Comparison of ENCODE assay signal across 8 mouse cellular contexts in the genomic region with DNA sequence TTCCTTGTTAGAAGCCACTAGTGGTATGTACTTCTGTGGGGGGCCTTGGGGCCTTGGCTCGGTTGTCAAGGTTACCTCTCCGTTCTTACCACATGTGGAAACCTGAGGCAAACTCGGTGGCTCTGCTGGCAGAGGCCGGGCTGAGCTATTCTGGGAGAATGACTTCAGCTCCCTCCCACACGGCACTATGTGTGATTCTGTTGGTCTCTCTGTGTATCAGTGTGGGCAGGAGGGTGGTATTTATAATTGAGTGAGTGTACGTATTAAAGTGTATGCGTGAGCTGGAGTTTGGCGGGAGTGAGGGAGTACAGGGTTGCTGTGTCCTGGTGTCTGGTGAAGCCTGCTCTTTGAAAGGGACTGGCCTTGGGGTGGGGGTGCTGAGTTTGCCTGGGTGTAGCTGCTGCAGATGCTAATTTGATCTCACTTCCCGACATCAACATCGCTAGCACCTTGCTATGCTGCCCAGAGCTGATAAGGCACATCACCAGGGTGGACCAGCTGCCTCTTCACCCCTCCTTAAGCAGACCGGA. TPM values are rescaled to one million over a fixed set of nuclear protein-coding genes. Genes with fewer than 3 reads are reported as not detected.
DNase-seq lines count a peak whose midpoint lies in the region; ATAC-seq lines count a peak whose summit lies in the region.

No protein-coding gene starts in this region.

- peaks cover 9% of the 10 kb centered on the region; the same call in 1 of the 2 replicates for H3K4me1 ChIP-seq in hindbrain, embryonic 16.5 days (ENCODE audit: control insufficient read depth, insufficient read depth, low read depth, low read length)
- peaks cover 52% of the 10 kb centered on the region for H3K4me1 ChIP-seq in hindbrain, embryonic 13.5 days (replicated peaks)
- peaks cover 35% of the 10 kb centered on the region for H3K4me1 ChIP-seq in brown adipose tissue, adult 24 weeks (ENCODE audit: control insufficient read depth, insufficient read depth, insufficient read length, low read length)
- H3K4me1 ChIP-seq in heart, embryonic 11.5 days (ENCODE audit: control insufficient read depth, insufficient read depth, low read length), result peaks cover 45% of the 10 kb centered on the region

- 0 out of 2 replicates have a peak overlapping the region, but pooled peaks have one; percentile 13 for H3K9ac ChIP-seq in hindbrain, embryonic 16.5 days (ENCODE audit: low read depth, low read length)
- no peak overlapping the region for H3K9ac ChIP-seq in hindbrain, embryonic 13.5 days
- peak overlapping the region; percentile 44; the same call in 1 of the 2 replicates for H3K9ac ChIP-seq in heart, embryonic 11.5 days (ENCODE audit: low read depth, low read length)

- H3K9me3 ChIP-seq in hindbrain, embryonic 16.5 days (ENCODE audit: control insufficient read depth, low read length), result no peaks in the 10 kb centered on the region
- H3K9me3 ChIP-seq in hindbrain, embryonic 13.5 days, result no peaks in the 10 kb centered on the region
- no peaks in the 10 kb centered on the region for H3K9me3 ChIP-seq in heart, embryonic 11.5 days (replicated peaks; ENCODE audit: control insufficient read depth, low read length)

- no peak for ATAC-seq in hindbrain, embryonic 16.5 days
- no peak for ATAC-seq in hindbrain, embryonic 13.5 days (ENCODE audit: low FRiP score)
- no peak for ATAC-seq in heart, embryonic 11.5 days (replicated peaks; ENCODE audit: insufficient number of reproducible peaks, low FRiP score, low TSS enrichment)
- no peak for ATAC-seq in cerebellum, adult (ENCODE audit: insufficient number of reproducible peaks, low FRiP score, low TSS enrichment)

- H3K4me2 ChIP-seq in hindbrain, embryonic 16.5 days (ENCODE audit: low read length), result no peak overlapping the region
- H3K4me2 ChIP-seq in hindbrain, embryonic 13.5 days, result no peak overlapping the region
- H3K4me2 ChIP-seq in heart, embryonic 11.5 days, result peak overlapping the region; percentile 33

- no peaks in the 10 kb centered on the region for H3K27me3 ChIP-seq in hindbrain, embryonic 16.5 days (replicated peaks; ENCODE audit: control insufficient read depth, insufficient read depth, low read length)
- H3K27me3 ChIP-seq in hindbrain, embryonic 13.5 days, result no peaks in the 10 kb centered on the region
- no peaks in the 10 kb centered on the region for H3K27me3 ChIP-seq in heart, embryonic 11.5 days (ENCODE audit: control insufficient read depth, insufficient read depth, low read length)

- no peak overlapping the region for H3K4me3 ChIP-seq in hindbrain, embryonic 16.5 days (ENCODE audit: low read length)
- H3K4me3 ChIP-seq in hindbrain, embryonic 13.5 days, result no peak overlapping the region
- no peak overlapping the region for H3K4me3 ChIP-seq in brown adipose tissue, adult 24 weeks (ENCODE audit: insufficient read depth, low read depth, low read length)
- no peak overlapping the region for H3K4me3 ChIP-seq in heart, embryonic 11.5 days (ENCODE audit: low read depth, low read length)

- WGBS in hindbrain, embryonic 16.5 days, result 55% methylated on average over 11 of the region's 11 CpGs
- WGBS in hindbrain, embryonic 13.5 days, result 61% methylated on average over 11 of the region's 11 CpGs
- WGBS in heart, embryonic 11.5 days (ENCODE audit: insufficient replicate concordance), result 12% methylated on average over 11 of the region's 11 CpGs

- H3K36me3 ChIP-seq in hindbrain, embryonic 16.5 days (ENCODE audit: control insufficient read depth, insufficient read depth, low read length), result no peaks in the 10 kb centered on the region
- no peaks in the 10 kb centered on the region for H3K36me3 ChIP-seq in hindbrain, embryonic 13.5 days
- no peaks in the 10 kb centered on the region for H3K36me3 ChIP-seq in heart, embryonic 11.5 days (ENCODE audit: control insufficient read depth, insufficient read depth, low read length)

- DNase-seq in CD8-positive naive resting alpha-beta T cell, adult 2 months (ENCODE audit: low read depth in 2 of 2, low spot score in 2 of 2), result peak; percentile 49 to 53
- peak; percentile 82 to 96 for DNase-seq in left cerebral cortex, postnatal 25 days (ENCODE audit: low spot score in 2 of 2)
- peak; percentile 84 for DNase-seq in skeletal muscle tissue, adult 2 months (ENCODE audit: low read depth, low spot score)

- H3K27ac ChIP-seq in hindbrain, embryonic 16.5 days (ENCODE audit: low read depth, low read length), result no peak overlapping the region
- H3K27ac ChIP-seq in hindbrain, embryonic 13.5 days, result no peak overlapping the region
- H3K27ac ChIP-seq in brown adipose tissue, adult 24 weeks (replicated peaks; ENCODE audit: low read depth, low read length), result peak overlapping the region; percentile 32; the same call in 1 of the 2 replicates
- peak overlapping the region; percentile 85 for H3K27ac ChIP-seq in heart, embryonic 11.5 days (ENCODE audit: low read depth, low read length)

- intact Hi-C loops in left cerebral cortex, postnatal 25 days (cut with DNase I), result no loop called here

RNA-seq across cellular contexts. Expression of a gene that starts 4.1 kb away (rescaled TPM):
- 28.0 and 28.5 TPM in 2 replicates for polyA plus RNA-seq in hindbrain, embryonic 16.5 days (2015; fragmentation: Nextera tagmentation; extraction: Ambion mirVana)
- polyA plus RNA-seq in hindbrain, embryonic 13.5 days (2015; fragmentation: Nextera tagmentation; extraction: Ambion mirVana), result 57.4 and 63.4 TPM in 2 replicates
- 16.6 and 53.4 TPM in 2 replicates for polyA plus RNA-seq in brown adipose tissue, adult 24 weeks (2012; ENCODE audit: insufficient read depth, insufficient read length, missing spikeins)
- polyA plus RNA-seq in heart, embryonic 11.5 days (2014; fragmentation: Nextera tagmentation; extraction: Ambion mirVana), result 31.7 and 35.6 TPM in 2 replicates
- 10 to 100 TPM; 15.1 to 29.0 TPM for total RNA-seq in left cerebral cortex, postnatal 25 days (2021)

RNA-seq across cellular contexts. Expression of a gene that starts 28.0 kb away (rescaled TPM):
- 0.15 and 0.73 TPM in 2 replicates for polyA plus RNA-seq in hindbrain, embryonic 16.5 days (2015; fragmentation: Nextera tagmentation; extraction: Ambion mirVana)
- polyA plus RNA-seq in hindbrain, embryonic 13.5 days (2015; fragmentation: Nextera tagmentation; extraction: Ambion mirVana), result 0.30 and 0.35 TPM in 2 replicates
- not detected in 2 replicates for polyA plus RNA-seq in brown adipose tissue, adult 24 weeks (2012; ENCODE audit: insufficient read depth, insufficient read length, missing spikeins)
- polyA plus RNA-seq in heart, embryonic 11.5 days (2014; fragmentation: Nextera tagmentation; extraction: Ambion mirVana), result 1.7 and 1.9 TPM in 2 replicates
- not detected for total RNA-seq in left cerebral cortex, postnatal 25 days (2021)

RNA-seq across cellular contexts. Expression of a gene that starts 46.0 kb away (rescaled TPM):
- polyA plus RNA-seq in hindbrain, embryonic 16.5 days (2015; fragmentation: Nextera tagmentation; extraction: Ambion mirVana), result 11.8 and 24.0 TPM in 2 replicates
- 7.3 and 7.6 TPM in 2 replicates for polyA plus RNA-seq in hindbrain, embryonic 13.5 days (2015; fragmentation: Nextera tagmentation; extraction: Ambion mirVana)
- 0.38 and 0.55 TPM in 2 replicates for polyA plus RNA-seq in brown adipose tissue, adult 24 weeks (2012; ENCODE audit: insufficient read depth, insufficient read length, missing spikeins)
- polyA plus RNA-seq in heart, embryonic 11.5 days (2014; fragmentation: Nextera tagmentation; extraction: Ambion mirVana), result 10.6 and 13.4 TPM in 2 replicates
- total RNA-seq in left cerebral cortex, postnatal 25 days (2021), result 10 to 100 TPM; 17.0 to 22.0 TPM

Comparison
In these comparisons a context has a peak if more than half of its experiments do, and no peak if none do; other contexts are left out.
1. H3K27ac ChIP-seq: peak in brown adipose tissue, adult 24 weeks (single experiment) and heart, embryonic 11.5 days (single experiment); none in hindbrain, embryonic 16.5 days (single experiment) and hindbrain, embryonic 13.5 days (single experiment).
2. Peak in every context shown above with its lines, with median percentiles within 50 percentile points of each other: DNase-seq.